Mouse (Mus musculus) right cerebral cortex, adult 2 months (tissue): Measurements from ENCODE around the gene Crip2.

ENCODE experiments used
- DNase-seq, 2 experiments: peaks; one replicate each; pipeline ENCODE4 v3.0.0; 2021 to 2022; ENCODE audit warnings: low spot score in 2 of 2

The Crip2 gene

GRCm38 (mm10) chr12:113131601-113132000, 8.4 kb upstream of the Crip2 start:
- no peak for DNase-seq

GRCm38 (mm10) chr12:113132567-113132966, 7.5 kb upstream of the Crip2 start:
- DNase-seq: no peak

- no peak for DNase-seq
Observed at GRCm38 (mm10) chr12:113133260-113133659, 6.8 kb upstream of the Crip2 start.

GRCm38 (mm10) chr12:113133861-113134403, 6.1 kb upstream of the Crip2 start:
- DNase-seq: no peak

- no peak for DNase-seq
Observed at GRCm38 (mm10) chr12:113134502-113134901, 5.5 kb upstream of the Crip2 start.

DNA sequence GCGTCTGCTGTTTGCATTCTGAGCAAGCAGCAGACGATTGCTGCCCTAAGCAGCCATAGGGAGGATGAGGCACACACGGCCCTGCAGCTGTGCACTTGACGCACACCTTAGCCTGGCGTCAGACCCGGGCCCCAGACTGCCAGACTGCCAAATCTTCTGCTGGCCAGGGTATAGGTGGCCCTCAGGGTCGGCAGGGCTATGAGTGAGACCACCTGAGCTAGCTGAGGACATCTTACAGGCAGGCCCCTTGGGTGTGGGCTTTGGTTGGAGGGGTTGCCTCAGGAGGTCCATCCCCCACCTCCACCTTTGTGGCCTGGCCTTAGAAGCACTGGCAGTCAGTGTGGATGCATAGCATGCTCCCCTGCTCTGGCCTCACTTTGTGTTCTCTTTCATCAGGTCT, 4.6 kb upstream of the Crip2 start:
- no peak for DNase-seq

- no peak for DNase-seq
Observed at GRCm38 (mm10) chr12:113136492-113137020, 3.5 kb upstream of the Crip2 start.

- no peak for DNase-seq
Observed at GRCm38 (mm10) chr12:113137260-113138213, 2.5 kb upstream of the Crip2 start.

DNA sequence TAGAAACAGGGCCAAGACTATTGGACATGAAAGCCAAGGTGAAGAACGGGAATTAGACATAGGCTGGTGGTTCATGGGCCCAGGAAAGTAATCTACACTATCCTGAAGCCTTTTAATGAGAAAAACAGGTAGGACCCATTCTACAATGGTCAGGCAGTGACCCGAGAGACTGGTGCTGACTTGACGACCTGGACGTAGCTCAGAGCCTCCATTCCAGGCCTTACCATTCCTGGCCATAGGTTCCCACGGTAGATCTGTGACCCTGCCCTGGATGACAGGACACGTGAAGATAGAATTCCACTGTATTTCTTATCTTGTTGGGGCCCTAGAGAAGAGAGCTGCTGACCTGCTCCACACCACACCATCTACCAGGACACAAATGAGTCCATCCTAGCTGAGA, 1.7 kb upstream of the Crip2 start:
- no peak for DNase-seq

GRCm38 (mm10) chr12:113138901-113139864, 853 bp upstream of the Crip2 start:
- DNase-seq: no peak

DNA sequence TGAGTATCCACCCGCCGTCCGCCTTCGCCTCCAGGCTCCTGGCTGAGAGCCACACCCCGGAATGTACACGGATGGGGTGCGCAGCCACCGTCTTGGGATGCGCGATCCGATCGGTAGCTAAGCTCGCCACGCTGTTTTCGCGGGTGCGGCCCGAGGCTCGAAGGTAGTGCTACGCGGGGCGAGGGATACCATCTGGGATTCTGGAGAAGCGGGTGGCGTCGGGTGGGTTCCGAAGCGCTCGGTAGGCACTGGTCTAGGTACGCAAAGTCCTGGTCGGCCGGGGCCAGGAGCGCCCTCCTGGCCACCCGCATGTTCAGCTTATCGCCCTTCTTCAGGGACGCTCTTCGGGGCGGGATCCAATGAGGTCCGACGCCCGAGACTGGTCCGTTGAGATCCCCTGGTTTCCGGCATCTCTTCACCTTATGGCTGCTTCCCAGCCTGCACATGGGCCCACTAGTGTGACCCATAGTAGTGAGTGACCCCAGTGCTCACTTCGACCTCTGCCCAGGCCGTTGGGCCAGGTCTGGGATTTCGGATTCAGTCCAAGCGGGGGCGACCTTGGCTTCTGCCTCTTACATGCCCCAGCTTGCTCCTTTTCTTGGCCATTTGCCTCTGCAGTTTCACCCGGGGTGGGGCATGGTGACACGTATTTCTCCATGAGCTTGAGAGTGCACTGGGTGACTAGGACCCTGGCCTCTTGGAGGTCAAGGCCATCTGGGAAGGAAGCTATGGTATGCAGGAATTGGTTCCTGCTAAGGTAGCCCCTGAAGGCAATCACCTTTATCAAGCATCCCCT, 778 bp downstream of the Crip2 start:
- DNase-seq: no peak

- DNase-seq: peak in 1 of 2 experiments; percentile 63
Observed at GRCm38 (mm10) chr12:113141531-113141973, 1.5 kb downstream of the Crip2 start.

DNA sequence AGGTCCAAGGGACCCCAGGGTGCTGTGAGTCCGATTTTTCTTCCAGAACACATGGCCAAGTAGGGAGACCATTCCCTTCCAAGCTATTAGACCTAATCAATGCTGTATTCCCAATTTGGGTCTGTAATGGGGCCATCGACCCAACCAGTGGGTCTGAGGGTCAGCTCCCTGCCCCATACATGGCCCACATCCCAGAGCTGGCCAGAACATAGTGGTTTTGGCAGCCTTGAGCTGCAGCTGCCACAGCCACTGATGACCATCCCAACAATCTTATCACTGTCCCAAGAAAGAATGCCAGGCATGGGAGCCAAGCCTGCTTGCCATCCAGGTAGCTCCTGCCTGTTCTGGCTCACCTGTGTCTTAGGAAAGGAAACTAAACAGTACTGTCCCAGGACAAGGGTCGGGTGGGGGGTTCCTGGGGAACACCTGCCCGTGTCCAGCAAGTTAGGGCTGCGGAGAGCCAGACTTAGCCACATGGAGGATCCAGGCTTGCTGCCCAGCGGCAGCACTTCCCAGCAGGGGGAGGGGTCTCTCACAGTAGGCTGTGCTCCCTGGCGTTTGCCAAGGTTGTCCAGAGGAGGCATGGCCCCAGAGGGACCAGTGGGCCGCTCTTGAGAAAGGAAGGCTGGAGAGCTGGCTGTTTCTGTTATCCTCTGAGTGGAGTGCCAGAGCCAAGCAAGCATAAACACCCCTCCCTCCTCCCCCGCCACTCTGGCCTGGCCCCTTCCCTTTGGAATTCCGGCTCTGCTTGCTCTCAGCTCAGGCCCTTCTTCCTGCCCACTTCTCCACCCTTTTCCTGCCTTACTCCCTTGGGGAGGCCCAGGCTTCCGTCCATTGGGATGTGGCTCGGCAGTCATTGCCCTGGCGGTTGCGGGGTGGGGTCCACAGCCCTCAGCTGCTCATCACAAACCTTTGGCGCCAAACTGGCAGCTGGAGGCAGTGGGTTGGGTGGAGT, 2.3 kb downstream of the Crip2 start:
- DNase-seq: no peak

DNA sequence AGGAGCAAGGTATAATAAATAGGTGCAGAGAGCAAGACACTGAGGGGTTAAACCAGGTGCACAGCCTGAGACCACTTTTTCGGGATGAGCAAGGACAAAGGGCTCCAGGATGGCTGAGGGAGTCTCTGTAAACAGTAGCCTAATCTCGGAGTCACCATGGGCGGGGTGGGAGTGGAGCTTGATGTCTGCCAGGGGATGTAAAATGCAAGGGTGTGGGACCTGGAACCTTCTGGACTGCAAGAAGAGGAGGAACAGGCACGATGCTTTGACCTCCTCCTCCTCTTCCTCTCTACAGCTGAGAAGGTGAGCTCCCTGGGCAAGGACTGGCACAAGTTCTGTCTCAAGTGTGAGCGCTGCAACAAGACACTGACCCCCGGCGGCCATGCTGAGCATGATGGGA, 3.1 kb downstream of the Crip2 start:
- no peak for DNase-seq

DNA sequence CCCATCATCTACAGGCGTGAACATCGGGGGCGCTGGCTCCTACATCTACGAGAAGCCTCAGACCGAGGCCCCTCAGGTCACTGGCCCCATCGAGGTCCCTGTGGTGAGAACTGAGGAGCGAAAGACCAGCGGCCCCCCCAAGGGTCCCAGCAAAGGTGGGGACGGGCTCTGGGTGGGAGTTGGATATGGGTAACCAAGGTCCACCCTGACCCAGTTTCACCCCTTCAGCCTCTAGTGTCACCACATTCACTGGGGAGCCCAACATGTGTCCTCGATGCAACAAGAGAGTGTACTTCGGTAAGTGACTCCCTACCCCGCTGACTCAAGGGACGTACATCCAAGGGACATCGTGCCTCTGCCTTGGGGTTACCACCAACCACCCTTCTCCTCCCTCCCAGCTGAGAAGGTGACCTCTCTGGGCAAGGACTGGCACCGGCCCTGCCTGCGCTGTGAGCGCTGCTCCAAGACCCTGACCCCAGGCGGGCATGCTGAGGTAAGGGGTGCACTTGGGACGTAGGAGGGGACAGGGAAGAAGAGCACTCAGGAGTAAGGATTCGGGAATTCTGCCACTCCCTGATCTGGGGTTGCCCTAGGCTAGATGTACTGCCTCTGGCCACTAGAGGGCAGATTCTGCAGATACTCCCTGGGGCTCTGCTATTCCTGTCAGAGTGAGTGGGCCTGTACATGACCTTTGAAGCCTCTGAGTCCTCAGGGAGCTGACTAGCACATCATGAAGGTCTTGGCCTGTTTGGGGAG, 4.1 kb downstream of the Crip2 start:
- DNase-seq: peak in 1 of 2 experiments; percentile 59

GRCm38 (mm10) chr12:113144886-113145285, 4.8 kb downstream of the Crip2 start:
- no peak for DNase-seq

- DNase-seq: no peak
Observed at GRCm38 (mm10) chr12:113145591-113145990, 5.6 kb downstream of the Crip2 start.

- peak; percentile 83 to 89 for DNase-seq
Observed at GRCm38 (mm10) chr12:113146112-113147057, 6.3 kb downstream of the Crip2 start, which contains the start of gene Crip1. Gene Crip1 (plus strand): TSS chr12:113146316.
